Mouse (Mus musculus): ENCODE data around the gene Jsrp1.
"Not testable (repeated sequence)": the region's sequence is repeated elsewhere in the genome, so short reads cannot be mapped to it uniquely, and the experiment has no call there.

The Jsrp1 gene

DNA sequence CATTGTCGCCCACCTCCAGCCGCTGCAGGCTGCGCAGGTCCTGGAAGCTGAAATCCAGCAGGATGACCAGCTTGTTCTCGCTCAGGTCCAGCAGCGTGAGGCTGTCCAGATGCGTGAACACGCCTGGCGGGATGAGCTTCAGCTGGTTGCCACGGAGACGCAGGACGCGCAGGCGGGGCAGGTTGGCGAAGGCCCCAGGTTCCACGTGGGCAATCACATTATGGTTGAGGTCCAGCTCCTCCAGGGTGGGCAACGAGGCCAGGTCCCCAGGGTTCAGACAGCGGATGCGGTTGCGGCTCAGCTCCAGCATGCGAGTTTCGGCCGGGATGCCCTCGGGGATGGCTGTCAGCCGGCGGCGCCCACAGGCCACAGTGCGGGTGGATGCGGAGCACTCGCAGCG is 22.3 kb upstream of the Jsrp1 start:
- intact Hi-C loops (cut with DNase I) = no loop called here

DNA sequence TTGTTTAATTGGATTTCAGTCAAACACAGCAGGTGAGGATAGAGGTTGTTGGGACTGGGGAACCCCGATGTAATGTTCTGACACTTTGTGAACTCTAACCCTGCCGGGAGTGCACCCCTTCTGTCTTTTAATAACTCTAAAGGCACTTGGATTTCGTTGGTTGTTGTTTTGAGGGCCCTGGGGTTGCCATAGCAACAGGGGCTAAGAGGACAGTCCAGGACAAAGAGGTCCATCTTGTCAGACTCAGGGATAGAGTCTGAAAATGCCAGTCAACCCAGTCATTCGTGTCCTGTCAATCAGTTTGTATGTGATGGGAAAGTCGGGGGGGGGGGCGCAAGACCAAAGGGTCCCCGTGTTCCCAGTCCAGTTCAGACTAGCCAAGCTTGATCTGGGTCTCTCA is 19.5 kb upstream of the Jsrp1 start:
- intact Hi-C loops (cut with DNase I) = no loop called here

DNA sequence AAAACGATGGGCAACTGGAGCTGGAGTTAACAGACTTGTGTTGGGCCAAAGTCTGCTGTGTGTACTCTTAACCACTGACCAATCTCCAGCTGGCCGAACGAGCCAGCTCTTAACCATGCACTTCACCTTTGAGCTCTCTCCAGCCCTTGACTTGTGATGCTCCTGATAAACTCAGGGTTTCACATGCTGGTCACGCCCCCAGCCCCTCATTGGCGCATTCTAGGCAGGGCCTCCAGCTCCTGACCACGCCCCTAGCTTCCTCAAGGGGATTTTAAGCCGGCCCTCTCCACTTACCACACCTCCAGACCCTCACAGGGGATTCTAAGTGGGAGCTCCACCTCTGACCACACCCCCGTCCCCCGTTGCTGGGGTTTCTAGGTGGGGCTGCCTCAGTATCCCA is 17.8 kb upstream of the Jsrp1 start:
- intact Hi-C loops (cut with DNase I) = no loop called here

DNA sequence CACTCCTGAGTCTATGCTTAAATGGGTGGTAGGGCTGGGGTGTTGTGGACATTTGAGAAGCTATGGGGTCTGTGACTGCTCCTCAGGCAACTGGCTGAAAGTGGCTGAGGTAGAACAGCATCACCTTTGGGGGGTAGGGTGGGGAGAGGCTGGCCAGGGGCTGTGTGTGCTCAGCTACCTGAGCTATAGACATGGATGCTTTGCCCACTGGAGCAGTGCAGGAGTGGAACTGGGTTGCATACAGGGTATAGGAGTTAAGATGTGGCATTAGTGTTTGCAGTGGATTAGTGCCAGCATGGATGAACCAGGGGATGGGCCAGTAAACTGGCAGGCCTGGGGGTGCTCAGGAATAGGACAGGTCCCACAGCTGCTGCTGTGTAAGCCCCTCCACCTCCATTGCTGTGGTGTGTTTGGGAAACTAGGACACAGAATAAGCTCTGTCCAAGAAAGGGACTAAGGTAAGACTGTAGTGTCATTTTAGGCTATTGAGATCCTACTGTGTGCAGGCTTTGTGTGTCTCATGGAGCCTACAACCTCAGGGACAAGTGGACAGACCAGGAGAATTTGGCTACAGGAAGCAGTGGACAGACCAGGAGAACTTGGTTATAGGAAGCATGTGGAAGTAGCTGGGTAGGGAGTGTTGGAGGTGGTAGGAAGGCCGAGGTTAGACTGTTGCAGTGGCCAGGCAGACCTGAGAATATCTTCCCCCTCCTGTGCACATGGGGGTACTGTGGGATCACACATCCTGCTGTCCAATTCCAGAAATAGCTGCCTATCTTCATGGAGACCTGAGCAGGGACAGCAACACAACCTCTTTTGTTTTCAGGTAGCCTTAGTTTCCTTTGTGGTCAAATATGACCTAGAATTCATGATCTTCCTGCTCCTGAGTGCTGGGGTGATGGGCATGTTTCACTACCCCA is 16.3 kb upstream of the Jsrp1 start:
- intact Hi-C loops (cut with DNase I) = no loop called here

DNA sequence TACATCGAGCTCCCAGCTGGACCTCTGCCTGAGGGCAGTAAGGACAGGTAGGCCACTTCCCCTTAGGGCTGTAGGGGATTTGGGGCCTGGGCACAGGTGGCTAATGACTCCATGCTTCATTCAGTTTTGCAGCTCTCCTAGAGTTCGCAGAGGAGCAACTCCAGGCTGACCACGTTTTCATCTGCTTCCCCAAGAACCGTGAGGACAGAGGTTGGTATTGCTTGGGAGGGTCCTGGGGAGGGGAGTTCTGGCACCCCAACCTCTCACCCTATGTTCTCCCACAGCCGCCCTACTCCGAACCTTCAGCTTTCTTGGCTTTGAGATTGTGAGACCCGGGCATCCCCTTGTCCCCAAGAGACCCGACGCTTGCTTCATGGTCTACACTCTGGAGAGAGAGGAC is 15.3 kb upstream of the Jsrp1 start:
- intact Hi-C loops (cut with DNase I) = not testable (repeated sequence)

DNA sequence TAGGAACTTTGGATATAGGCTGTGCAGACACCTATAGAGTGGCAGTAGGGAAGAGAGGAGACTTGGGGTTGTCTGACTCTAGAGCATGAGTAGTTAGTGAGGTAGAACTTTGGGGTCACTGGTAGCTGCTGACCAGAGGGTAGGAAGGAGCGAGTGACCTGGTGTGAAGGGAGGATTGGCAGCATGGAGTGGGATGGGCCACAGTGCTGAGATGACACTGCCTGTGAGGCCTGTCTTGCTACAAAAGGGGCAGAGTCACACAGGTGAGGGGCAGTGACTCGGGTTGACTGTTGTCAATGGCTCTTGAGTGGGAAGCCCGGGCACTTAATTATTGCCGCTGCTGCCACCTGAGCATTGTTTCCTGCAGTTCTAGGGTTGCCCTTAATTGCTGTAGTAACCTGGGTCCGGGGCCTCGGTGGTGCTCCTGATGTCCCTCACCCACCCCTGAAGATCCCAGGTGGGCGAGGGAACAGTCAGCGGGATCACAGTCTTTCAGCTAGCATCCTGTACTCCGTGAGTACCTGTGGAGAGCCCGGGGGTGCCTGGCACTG is 14.6 kb upstream of the Jsrp1 start:
- intact Hi-C loops (cut with DNase I) = no loop called here

DNA sequence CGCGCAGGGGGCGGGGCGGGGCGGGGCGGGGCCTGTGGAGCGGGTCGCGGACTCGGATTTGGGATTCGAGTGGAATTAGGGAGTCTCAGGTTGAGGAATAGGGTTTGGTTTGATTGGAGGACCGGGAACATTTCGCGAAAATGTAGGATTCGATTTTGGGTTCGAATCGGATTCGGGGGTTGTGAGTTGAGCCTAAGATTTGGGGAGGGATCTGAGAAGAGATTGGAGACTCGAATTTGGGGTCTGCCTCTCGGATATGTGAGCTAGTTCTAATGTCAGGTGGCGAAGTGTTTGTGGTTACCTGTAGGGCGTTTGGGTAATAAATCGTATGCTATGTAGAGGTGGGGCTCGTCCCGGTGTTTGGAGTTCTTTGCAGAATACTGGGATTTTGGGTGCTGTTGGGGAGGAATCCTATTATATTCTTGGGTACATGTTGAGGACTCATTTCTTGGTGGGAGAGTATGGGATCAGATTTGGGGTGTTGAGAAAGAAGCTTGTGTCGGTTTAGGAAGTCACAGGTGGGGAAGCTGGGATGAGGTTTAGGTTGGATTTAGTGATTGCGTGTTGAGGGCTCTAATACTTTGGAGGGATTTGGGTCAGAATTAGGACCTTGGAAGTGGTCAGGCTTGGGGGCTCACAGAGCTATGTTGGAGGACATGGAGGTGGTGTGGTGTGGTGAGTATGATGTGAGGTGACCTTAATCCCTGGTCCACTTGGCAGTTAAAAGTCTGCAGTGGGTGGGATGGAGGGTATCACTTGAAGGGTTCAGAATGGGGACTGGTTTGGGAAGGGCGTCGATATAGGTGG is 14.0 kb upstream of the Jsrp1 start:
- intact Hi-C loops (cut with DNase I) = no loop called here

DNA sequence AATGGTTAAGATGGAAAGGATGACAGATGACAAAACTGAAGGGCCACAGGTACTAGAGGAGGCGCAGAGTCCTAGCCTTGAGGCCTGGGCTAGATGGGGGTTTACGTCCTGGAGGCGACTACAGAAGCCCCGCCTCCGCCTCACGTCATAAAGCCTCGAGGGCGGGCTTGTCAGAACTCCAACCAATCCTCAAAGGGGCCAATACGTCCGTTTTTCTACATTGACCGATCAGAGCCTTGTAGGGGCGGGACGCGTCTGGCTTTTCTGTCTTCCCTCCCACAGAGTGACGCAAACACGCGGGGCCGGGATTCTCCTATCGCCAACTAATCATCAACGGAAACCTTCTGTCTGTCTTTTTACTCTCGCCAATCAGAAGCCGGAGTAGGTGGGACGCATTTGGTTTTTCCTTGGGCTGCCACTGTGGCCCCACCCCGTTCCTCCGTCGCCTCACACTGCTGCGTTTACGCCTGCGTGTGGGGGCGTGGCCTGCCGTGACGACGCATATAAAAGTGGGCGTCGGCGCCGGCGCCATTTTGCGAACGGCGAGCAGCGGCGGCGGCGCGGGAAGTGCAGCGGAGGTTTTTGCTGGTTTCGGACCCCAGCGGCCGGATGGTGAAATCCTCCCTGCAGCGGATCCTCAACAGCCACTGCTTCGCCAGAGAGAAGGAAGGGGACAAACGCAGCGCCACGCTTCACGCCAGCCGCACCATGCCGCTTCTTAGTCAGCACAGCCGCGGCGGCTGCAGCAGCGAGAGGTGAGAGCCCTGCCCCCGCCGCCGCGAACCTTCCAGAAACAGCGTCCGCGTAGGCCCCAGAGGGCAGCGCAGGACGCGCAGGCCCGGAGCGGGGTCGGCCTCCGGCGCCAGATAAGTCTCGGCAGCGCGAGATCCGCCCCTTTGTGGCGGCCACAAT is 13.1 kb upstream of the Jsrp1 start, which contains the start of gene Oaz1:
Gene Oaz1, plus strand, starts transcription at position 506 of the 912 bp plus-strand sequence.
- intact Hi-C loops (cut with DNase I) = no loop called here

DNA sequence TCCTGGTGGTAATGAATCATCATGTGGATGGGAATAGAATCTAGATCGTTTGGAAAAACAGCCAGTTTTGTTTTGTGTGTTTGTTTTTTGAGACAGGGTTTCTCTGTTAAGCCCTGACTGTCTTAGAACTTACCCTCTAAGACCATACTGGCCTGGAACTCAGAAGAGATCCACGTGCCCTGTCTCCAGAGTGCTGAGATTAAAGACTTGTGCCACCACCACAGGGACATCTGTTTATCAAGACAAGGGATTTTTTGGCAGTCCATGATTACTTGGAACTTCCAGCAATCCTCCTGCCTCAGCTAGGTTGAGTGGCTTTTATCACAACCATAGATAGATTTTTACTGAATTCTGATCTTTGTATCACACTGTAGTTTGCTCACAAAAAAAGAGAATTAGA is 11.5 kb upstream of the Jsrp1 start:
- intact Hi-C loops (cut with DNase I) = no loop called here

DNA sequence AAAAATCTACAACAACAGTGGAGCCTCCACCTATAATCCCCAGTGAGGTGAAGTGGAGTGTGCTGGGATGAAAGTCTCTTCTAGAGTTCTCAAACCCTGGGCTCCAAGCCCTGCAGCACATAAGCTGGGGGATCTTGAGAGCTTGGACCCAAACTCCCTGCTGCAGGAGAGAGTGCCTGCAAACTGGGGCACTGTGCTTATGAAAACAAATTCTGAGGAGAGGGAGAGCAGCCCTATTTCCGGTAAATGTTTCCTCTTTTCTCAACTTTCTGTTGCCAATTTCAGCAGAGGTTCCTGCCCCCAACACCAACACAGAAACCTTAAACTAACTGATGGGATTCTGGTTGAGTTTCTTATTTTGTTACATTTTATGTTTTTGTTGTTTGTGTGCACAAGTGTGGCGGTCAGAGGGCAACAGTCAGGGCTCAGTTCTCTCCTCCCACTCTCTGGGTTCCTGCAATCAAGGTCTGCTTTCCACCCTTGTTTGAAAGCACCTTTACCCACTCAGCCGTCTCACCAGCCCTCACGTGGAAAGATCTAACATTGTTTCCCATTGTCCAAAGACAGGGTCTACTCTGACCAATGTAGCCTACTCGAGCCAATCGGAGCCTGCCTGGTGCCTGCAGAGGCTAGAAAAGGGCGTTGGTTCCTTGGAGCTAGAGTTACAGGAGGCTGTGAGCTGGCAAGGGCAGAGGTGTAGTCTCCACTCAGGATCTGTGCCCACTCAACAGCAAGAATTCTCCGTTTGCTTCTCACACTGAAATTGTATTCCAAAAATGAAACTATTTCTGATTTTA is 10.7 kb upstream of the Jsrp1 start:
- intact Hi-C loops (cut with DNase I) = loop anchor here (2.0 kb wide), 1 partner anchor 57 kb away; no protein-coding TSS in a partner anchor

DNA sequence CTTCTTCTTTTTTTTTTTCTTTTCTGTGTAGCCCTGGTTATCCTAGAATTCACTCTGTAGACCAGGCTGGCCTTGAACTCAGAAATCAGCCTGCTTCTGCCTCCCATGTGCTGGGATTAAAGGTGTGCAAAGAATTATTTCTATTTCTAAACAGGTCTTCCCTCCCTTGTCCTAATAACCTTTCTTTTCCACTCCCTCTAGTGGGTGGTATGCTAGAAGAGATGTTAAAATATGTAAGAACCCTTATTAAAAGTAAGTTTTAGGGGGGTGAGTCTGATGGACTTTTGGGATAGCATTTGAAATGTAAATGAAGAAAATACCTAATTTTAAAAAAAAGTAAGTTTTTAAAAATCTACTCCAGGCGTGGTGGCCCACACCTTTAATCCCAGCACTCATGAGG is 10.0 kb upstream of the Jsrp1 start:
- intact Hi-C loops (cut with DNase I) = loop anchor here (2.0 kb wide), 1 partner anchor 57 kb away; no protein-coding TSS in a partner anchor

DNA sequence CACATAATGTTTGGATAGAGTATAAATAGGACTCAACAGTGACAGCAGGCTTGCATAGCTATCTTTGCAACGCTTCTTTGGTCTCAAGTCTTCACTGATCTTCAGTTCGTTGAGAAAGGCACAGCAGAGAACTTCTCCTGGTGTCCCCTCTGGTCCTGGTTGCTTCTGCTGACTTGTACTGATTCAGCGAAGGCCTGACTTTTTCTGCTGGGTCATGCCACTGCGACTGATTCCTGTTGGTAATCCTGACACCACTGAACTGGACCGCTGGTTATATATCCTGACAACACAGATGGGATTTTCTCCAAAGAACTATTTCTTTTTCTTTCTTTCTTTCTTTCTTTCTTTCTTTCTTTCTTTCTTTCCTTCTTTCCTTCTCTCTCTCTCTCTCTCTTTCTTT is 9.2 kb upstream of the Jsrp1 start:
- intact Hi-C loops (cut with DNase I) = loop anchor here (2.0 kb wide), 1 partner anchor 58 kb away; no protein-coding TSS in a partner anchor

DNA sequence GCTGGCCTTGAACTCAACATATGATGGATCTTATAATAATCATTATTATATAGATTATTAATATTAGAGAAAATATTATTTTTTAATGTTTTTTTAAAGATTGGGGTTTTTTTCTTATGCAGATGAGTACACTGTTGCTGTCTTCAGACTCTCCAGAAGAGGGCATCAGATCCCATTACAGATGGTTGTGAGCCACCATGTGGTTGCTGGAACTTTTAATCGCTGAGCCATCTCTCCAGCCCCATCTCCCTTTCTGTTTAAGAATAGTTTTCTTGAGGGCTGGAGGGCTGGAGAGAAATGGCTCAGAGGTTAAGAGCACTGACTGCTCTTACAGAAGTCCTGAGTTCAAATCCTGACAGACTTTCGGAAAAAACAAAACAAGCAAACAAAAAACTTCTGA is 8.7 kb upstream of the Jsrp1 start:
- intact Hi-C loops (cut with DNase I) = loop anchor here (2.0 kb wide), 1 partner anchor 59 kb away; no protein-coding TSS in a partner anchor

DNA sequence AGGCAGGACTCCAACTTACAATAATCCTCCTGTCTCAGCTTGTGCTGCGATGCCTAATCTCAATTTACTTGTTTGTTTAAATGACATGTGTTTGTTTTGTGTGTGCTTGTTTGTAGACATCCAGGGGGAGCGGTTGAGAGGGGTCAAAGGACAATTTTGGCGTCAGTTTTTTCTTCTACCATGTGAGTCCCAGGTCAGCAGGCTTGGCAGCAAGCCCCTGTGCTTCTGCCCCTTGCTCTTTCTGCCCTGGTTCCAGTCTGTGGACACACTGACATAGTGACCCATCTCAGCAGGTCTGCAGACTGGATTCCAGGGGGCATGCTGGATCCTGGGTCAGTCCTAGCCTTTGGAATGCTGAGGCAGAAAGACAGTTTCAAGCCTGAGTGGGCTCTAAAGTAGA is 6.1 kb upstream of the Jsrp1 start:
- intact Hi-C loops (cut with DNase I) = loop anchor here (10.0 kb wide), 1 partner anchor 175 kb away; no protein-coding TSS in a partner anchor

DNA sequence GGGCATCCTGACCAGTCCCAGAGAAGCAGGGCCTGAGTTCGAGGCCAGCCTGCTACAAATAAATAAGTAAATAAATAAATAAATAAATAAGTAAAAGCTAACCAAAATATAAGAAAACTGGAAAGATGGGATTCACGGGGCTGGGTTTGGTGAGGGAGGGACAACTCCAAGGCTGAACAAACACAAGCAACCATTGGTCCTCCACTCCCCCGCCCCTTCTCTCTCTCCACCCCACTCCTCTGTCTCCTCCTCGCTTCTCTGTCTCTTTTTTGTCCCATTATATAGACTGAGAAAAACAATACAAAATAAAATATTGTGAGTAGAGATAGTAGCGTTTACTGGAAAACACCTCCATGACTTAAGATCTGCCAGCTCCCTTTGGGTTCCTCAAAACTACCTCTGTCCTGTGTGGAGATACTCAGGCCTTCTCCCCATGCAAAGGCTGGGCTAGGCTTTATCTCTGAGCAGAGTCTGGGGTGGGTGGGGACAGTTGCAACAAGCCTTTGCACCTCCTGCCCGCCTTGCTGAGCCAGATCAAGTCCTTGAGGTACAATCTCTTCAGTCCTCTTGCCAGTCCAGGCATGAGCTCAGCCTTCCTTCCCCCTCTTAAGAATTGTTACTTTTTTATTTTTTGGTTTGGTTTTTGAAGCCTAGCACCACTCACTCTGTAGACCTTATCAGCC is 5.4 kb upstream of the Jsrp1 start:
- intact Hi-C loops (cut with DNase I) = loop anchor here (10.0 kb wide), 1 partner anchor 176 kb away; no protein-coding TSS in a partner anchor

DNA sequence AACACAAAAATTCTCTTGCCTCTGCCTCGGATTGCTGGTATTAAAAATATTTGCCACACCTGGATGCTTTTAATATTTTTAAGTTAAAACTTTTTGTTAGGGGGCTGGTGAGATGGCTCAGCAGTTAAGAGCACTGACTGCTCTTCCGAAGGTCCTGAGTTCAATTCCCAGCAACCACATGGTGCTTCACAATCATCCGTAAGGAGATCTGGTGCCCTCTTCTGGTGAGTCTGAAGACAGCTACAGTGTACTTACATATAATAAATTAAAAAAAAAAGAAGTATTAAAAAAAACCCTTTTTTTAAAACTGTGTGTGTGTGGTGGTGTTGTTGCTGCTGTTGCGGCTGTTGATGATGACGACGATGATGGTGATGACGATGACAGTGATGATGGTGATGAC is 4.7 kb upstream of the Jsrp1 start:
- intact Hi-C loops (cut with DNase I) = loop anchor here (10.0 kb wide), 1 partner anchor 177 kb away; no protein-coding TSS in a partner anchor

DNA sequence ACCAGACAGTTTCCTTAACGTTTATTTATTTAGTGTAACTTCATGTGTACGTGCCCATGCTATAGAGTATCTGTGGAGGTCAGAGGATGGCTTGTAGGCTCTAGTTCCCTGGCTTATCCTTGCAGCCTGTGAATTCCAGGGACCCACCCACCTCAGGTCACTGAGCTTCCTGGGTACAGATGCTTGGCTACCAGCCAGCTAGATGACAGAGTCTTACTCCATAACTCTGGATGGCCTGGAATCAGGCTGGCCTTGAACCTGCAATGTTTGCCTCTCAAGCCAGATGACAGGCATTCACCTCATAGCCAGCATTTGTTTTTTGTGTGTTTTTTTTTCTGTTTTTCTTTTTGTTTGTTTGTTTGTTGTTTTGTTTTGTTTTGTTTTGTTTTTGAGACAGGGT is 3.9 kb upstream of the Jsrp1 start:
- intact Hi-C loops (cut with DNase I) = loop anchor here (10.0 kb wide), 1 partner anchor 178 kb away; no protein-coding TSS in a partner anchor

DNA sequence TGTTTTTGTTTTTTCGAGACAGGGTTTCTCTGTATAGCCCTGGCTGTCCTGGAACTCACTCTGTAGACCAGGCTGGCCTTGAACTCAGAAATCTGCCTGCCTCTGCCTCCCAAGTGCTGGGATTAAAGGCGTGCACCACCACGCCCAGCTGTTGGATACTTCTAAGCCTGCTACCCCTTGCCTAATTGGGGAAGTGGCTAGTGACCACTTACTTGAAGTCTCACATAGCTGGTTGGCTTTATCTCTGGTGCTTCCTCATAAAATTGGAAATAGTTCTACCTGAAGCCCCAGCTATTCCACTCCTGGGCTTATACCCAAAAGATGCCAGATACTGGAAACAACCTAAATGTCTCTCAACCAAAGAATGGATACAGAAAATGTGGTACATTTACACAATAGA is 3.0 kb upstream of the Jsrp1 start:
- intact Hi-C loops (cut with DNase I) = loop anchor here (10.0 kb wide), 1 partner anchor 178 kb away; no protein-coding TSS in a partner anchor

DNA sequence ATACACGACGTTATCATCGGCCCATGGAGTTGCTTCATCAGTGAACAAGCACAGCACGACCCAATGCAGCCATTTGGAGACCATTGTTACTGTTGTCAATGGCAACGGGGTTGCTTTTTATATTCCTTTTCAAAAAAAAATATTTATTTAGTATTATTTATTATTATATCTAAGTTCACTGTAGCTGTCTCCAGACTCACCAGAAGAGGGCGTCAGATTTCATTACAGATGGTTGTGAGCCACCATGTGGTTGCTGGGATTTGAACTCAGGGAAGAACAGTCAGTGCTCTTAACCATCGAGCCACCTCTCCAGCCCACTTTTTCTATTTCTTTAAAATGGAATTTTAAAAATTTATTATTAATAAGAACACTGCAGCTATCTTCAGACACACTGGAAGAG is 1.5 kb upstream of the Jsrp1 start:
- intact Hi-C loops (cut with DNase I) = loop anchor here (10.0 kb wide), 1 partner anchor 180 kb away; no protein-coding TSS in a partner anchor
